Mouse (Mus musculus) lung, postnatal 14 days (tissue): ENCODE data around the gene Ciao2a.

ENCODE experiments used
- DNase-seq: peaks from one replicate; pipeline ENCODE4 v3.0.0; 2021

Ciao2a gene

GRCm38 (mm10) chr9:66168233-66168632, 41.8 kb downstream of the Ciao2a start:
- DNase-seq = no peak

- DNase-seq = no peak
These were observed 44.1 kb downstream of the Ciao2a start for GRCm38 (mm10) chr9:66170506-66170905.

- DNase-seq = no peak
These were observed 45.0 kb downstream of the Ciao2a start for GRCm38 (mm10) chr9:66171275-66171921.

- DNase-seq = no peak
These were observed 47.0 kb downstream of the Ciao2a start for GRCm38 (mm10) chr9:66173316-66173855.

GRCm38 (mm10) chr9:66174985-66175384, 48.6 kb downstream of the Ciao2a start:
- no peak for DNase-seq

GRCm38 (mm10) chr9:66177975-66178374, 51.6 kb downstream of the Ciao2a start:
- DNase-seq = no peak

- DNase-seq = peak; percentile 37
These were observed 53.4 kb downstream of the Ciao2a start for GRCm38 (mm10) chr9:66179795-66180194.

GRCm38 (mm10) chr9:66181126-66181825, 54.9 kb downstream of the Ciao2a start:
- DNase-seq = peak; percentile 48

- no peak for DNase-seq
These were observed 55.6 kb downstream of the Ciao2a start for GRCm38 (mm10) chr9:66181826-66182678.

- no peak for DNase-seq
These were observed 56.2 kb downstream of the Ciao2a start for GRCm38 (mm10) chr9:66182679-66182993.

- DNase-seq = no peak
These were observed 56.6 kb downstream of the Ciao2a start for GRCm38 (mm10) chr9:66183023-66183422.

GRCm38 (mm10) chr9:66184572-66184971, 58.2 kb downstream of the Ciao2a start:
- DNase-seq = no peak

GRCm38 (mm10) chr9:66186426-66186825, 60.0 kb downstream of the Ciao2a start:
- DNase-seq = no peak
